Mouse (Mus musculus): ENCODE results near the gene Tulp1. TPM values are rescaled to one million over a fixed set of nuclear protein-coding genes. Genes with fewer than 3 reads are reported as not detected.
A peak's percentile ranks its signal among the peaks of the same experiment; 100 is the strongest.

Tulp1 gene
- polyA plus RNA-seq, 1 experiment from 2014 or later = 18.1 TPM

- Histone ChIP-seq H3K9me3 (ENCODE audit: low read length) (no peaks in the 10 kb centered on the region), H3K36me3 (ENCODE audit: insufficient read depth, low read length) (peaks cover 8% of the 10 kb centered on the region), H3K4me3 (ENCODE audit: low read depth, low read length) (peak overlapping the region; percentile 69; the same call in 1 of the 2 replicates), H3K27ac (ENCODE audit: low read length) (peak overlapping the region; percentile 57), H3K9ac (replicated peaks; ENCODE audit: low read depth) (no peak overlapping the region), H3K27me3 (replicated peaks; ENCODE audit: insufficient read depth, low read length) (no peaks in the 10 kb centered on the region), H3K4me2 (replicated peaks; ENCODE audit: low read depth, low read length) (peak overlapping the region; percentile 92), H3K4me1 (ENCODE audit: insufficient read depth, low read depth, low read length) (peaks cover 3% of the 10 kb centered on the region)
- DNase-seq (ENCODE audit: low spot score) (peak; percentile 49), ATAC-seq (peak; percentile 1; the same call in 1 of the 2 replicates)
- WGBS = 22% methylated on average over 17 of the region's 17 CpGs
- peak; percentile 48 for TF ChIP-seq CTCF (IDR thresholded peaks at IDR 0.05)
- TF ChIP-seq EP300 (IDR thresholded peaks at IDR 0.05) = no peak
Observed at GRCm38 (mm10) chr17:28312232-28313211, 52.5 kb downstream of the Tulp1 start.

- Histone ChIP-seq H3K27me3 (replicated peaks; ENCODE audit: insufficient read depth, low read length) (no peaks in the 10 kb centered on the region), H3K4me3 (ENCODE audit: low read depth, low read length) (no peak overlapping the region), H3K4me1 (ENCODE audit: insufficient read depth, low read depth, low read length) (peaks cover 3% of the 10 kb centered on the region), H3K9ac (replicated peaks; ENCODE audit: low read depth) (no peak overlapping the region), H3K36me3 (ENCODE audit: insufficient read depth, low read length) (no peaks in the 10 kb centered on the region), H3K4me2 (replicated peaks; ENCODE audit: low read depth, low read length) (no peak overlapping the region), H3K9me3 (ENCODE audit: low read length) (no peaks in the 10 kb centered on the region), H3K27ac (ENCODE audit: low read length) (no peak overlapping the region)
- ATAC-seq (no peak), DNase-seq (ENCODE audit: low spot score) (no peak)
- 74% methylated on average over 5 of the region's 5 CpGs for WGBS
- TF ChIP-seq EP300 (IDR thresholded peaks at IDR 0.05) = no peak
- no peak for TF ChIP-seq CTCF (IDR thresholded peaks at IDR 0.05)
Observed at GRCm38 (mm10) chr17:28311366-28312132, 53.5 kb downstream of the Tulp1 start.

GRCm38 (mm10) chr17:28310831-28311230, 54.2 kb downstream of the Tulp1 start:
- Histone ChIP-seq H3K36me3 (ENCODE audit: insufficient read depth, low read length) (no peaks in the 10 kb centered on the region), H3K4me1 (ENCODE audit: insufficient read depth, low read depth, low read length) (peaks cover 3% of the 10 kb centered on the region), H3K4me3 (ENCODE audit: low read depth, low read length) (no peak overlapping the region), H3K27ac (ENCODE audit: low read length) (no peak overlapping the region), H3K27me3 (replicated peaks; ENCODE audit: insufficient read depth, low read length) (no peaks in the 10 kb centered on the region), H3K4me2 (replicated peaks; ENCODE audit: low read depth, low read length) (no peak overlapping the region), H3K9me3 (ENCODE audit: low read length) (no peaks in the 10 kb centered on the region), H3K9ac (replicated peaks; ENCODE audit: low read depth) (no peak overlapping the region)
- 67% methylated on average over 3 of the region's 3 CpGs for WGBS
- no peak for ATAC-seq
- no peak for DNase-seq (ENCODE audit: low spot score)
- TF ChIP-seq EP300 (IDR thresholded peaks at IDR 0.05) = no peak
- 0 out of 2 replicates have a peak, but pooled peaks have one; percentile 15 for TF ChIP-seq CTCF (IDR thresholded peaks at IDR 0.05)

GRCm38 (mm10) chr17:28308297-28309195, 56.5 kb downstream of the Tulp1 start:
- H3K27ac ChIP-seq (ENCODE audit: low read length) = no peak overlapping the region
- TF ChIP-seq EP300 (IDR thresholded peaks at IDR 0.05) = peak; percentile 43
- peak; percentile 95 for TF ChIP-seq CTCF (IDR thresholded peaks at IDR 0.05)
- ATAC-seq = peak; percentile 10
- WGBS = 9% methylated on average over 18 of the region's 18 CpGs
- no peaks in the 10 kb centered on the region for H3K9me3 ChIP-seq (ENCODE audit: low read length)
- H3K4me3 ChIP-seq (ENCODE audit: low read depth, low read length) = no peak overlapping the region
- H3K9ac ChIP-seq (replicated peaks; ENCODE audit: low read depth) = no peak overlapping the region
- no peaks in the 10 kb centered on the region for H3K36me3 ChIP-seq (ENCODE audit: insufficient read depth, low read length)
- DNase-seq (ENCODE audit: low spot score) = peak; percentile 92
- H3K4me2 ChIP-seq (replicated peaks; ENCODE audit: low read depth, low read length) = peak overlapping the region; percentile 37
- no peaks in the 10 kb centered on the region; the same call in 1 of the 2 replicates for H3K4me1 ChIP-seq (ENCODE audit: insufficient read depth, low read depth, low read length)
- no peaks in the 10 kb centered on the region for H3K27me3 ChIP-seq (replicated peaks; ENCODE audit: insufficient read depth, low read length)

GRCm38 (mm10) chr17:28305172-28305571, 59.9 kb downstream of the Tulp1 start:
- H3K27me3 ChIP-seq (replicated peaks; ENCODE audit: insufficient read depth, low read length) = no peaks in the 10 kb centered on the region
- no peaks in the 10 kb centered on the region; the same call in 1 of the 2 replicates for H3K4me1 ChIP-seq (ENCODE audit: insufficient read depth, low read depth, low read length)
- DNase-seq (ENCODE audit: low spot score) (no peak), ATAC-seq (no peak)
- 40% methylated on average over 10 of the region's 10 CpGs for WGBS
- no peaks in the 10 kb centered on the region for H3K9me3 ChIP-seq (ENCODE audit: low read length)
- H3K4me3 ChIP-seq (ENCODE audit: low read depth, low read length) = no peak overlapping the region
- H3K9ac ChIP-seq (replicated peaks; ENCODE audit: low read depth) = no peak overlapping the region
- H3K36me3 ChIP-seq (ENCODE audit: insufficient read depth, low read length) = no peaks in the 10 kb centered on the region
- no peak overlapping the region for H3K27ac ChIP-seq (ENCODE audit: low read length)
- no peak overlapping the region for H3K4me2 ChIP-seq (replicated peaks; ENCODE audit: low read depth, low read length)
- no peak for TF ChIP-seq CTCF (IDR thresholded peaks at IDR 0.05)
- TF ChIP-seq EP300 (IDR thresholded peaks at IDR 0.05) = no peak

Other genes starting within 250 kb of the Tulp1 start
- gene Scube3, start 223.1 kb downstream of the Tulp1 start, polyA plus RNA-seq (2015; fragmentation: Nextera tagmentation; extraction: Ambion mirVana) = 0.27 and 0.30 TPM in 2 replicates
- 18.7 and 20.2 TPM in 2 replicates for gene Zfp523, start 188.1 kb downstream of the Tulp1 start, polyA plus RNA-seq (2015; fragmentation: Nextera tagmentation; extraction: Ambion mirVana)
- 5.8 and 6.2 TPM in 2 replicates for gene Def6, start 157.4 kb downstream of the Tulp1 start, polyA plus RNA-seq (2015; fragmentation: Nextera tagmentation; extraction: Ambion mirVana)
- 2.4 and 3.0 TPM in 2 replicates for gene Ppard, start 132.5 kb downstream of the Tulp1 start, polyA plus RNA-seq (2015; fragmentation: Nextera tagmentation; extraction: Ambion mirVana)
- gene Fance, start 51.7 kb downstream of the Tulp1 start, polyA plus RNA-seq (2015; fragmentation: Nextera tagmentation; extraction: Ambion mirVana) = 21.8 and 24.3 TPM in 2 replicates
- gene Rpl10a, start 36.8 kb downstream of the Tulp1 start, polyA plus RNA-seq (2015; fragmentation: Nextera tagmentation; extraction: Ambion mirVana) = 446 and 458 TPM in 2 replicates
- 9.7 and 11.4 TPM in 2 replicates for gene Tead3, start 14.4 kb downstream of the Tulp1 start, polyA plus RNA-seq (2015; fragmentation: Nextera tagmentation; extraction: Ambion mirVana)
- gene Fkbp5, start 152.3 kb upstream of the Tulp1 start, polyA plus RNA-seq (2015; fragmentation: Nextera tagmentation; extraction: Ambion mirVana) = 15.8 and 26.9 TPM in 2 replicates
- gene Armc12, start 165.6 kb upstream of the Tulp1 start, polyA plus RNA-seq (2015; fragmentation: Nextera tagmentation; extraction: Ambion mirVana) = not detected in 2 replicates
- gene Clpsl2, start 184.2 kb upstream of the Tulp1 start, polyA plus RNA-seq (2015; fragmentation: Nextera tagmentation; extraction: Ambion mirVana) = not detected in 2 replicates
- gene Clps, start 195.5 kb upstream of the Tulp1 start, polyA plus RNA-seq (2015; fragmentation: Nextera tagmentation; extraction: Ambion mirVana) = 0.32 and 0.42 TPM in 2 replicates
- gene Lhfpl5, start 210.4 kb upstream of the Tulp1 start, polyA plus RNA-seq (2015; fragmentation: Nextera tagmentation; extraction: Ambion mirVana) = 0.07 and 0.25 TPM in 2 replicates

Data from lung, postnatal 0 days (tissue).